Mouse (Mus musculus) fat pad, adult 2 months (tissue): ENCODE data around the gene Myh13.

Source experiments
- DNase-seq: peaks from one replicate; pipeline ENCODE4 v3.0.0-alpha.2; 2011; ENCODE audit warnings: low read depth, low spot score; ENCODE audit errors: extremely low read depth

Gene Myh13

GRCm38 (mm10) chr11:67321358-67321757 lies at the start of gene Myh13:
Myh13 (plus strand) TSS chr11:67321658.
- DNase-seq = no peak

- DNase-seq = no peak
Observed at GRCm38 (mm10) chr11:67276601-67277174, 44.8 kb upstream of the Myh13 start, which contains the start of gene Myh8. Myh8 (plus strand) TSS chr11:67277124.

DNA sequence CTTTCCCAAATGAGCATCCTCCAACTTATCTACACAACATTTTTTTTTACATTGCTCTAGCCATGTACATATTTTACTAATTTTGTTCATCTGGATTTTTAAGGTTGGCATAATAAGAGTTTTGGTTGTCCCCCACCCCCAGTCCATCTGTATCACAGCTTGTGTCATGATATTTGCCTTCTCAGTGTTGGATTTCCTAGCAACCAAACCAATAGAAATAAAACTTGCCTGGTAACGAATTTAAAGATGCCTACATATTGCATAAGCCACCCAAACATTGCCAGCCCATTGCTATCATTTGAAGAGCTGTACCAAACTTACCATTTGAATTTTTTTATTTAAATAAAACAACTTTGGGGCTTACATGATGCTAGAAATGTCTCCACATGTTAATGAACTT lies 28.0 kb upstream of the Myh13 start:
- DNase-seq = no peak

- DNase-seq = no peak
Observed at GRCm38 (mm10) chr11:67313733-67314452, 7.6 kb upstream of the Myh13 start.

DNA sequence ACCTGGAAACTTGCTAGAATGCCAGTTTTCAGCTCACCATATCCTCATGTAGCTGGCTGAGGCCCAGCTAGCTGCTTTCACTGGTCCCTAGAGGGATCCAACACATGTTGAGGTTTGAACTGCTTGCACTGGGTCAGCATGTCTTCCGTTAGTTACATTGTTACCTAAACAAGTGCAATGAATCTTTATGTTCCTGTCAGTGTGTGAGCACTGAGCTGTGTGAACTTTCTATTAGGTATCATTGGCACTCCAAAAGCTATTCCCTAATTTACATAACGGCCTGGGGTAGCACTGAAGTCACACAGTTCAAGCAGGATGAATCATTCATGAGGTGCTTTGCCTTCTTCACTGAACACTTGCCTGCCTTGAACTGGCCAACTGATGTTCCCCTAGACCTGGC lies 5.1 kb downstream of the Myh13 start:
- DNase-seq = no peak

DNA sequence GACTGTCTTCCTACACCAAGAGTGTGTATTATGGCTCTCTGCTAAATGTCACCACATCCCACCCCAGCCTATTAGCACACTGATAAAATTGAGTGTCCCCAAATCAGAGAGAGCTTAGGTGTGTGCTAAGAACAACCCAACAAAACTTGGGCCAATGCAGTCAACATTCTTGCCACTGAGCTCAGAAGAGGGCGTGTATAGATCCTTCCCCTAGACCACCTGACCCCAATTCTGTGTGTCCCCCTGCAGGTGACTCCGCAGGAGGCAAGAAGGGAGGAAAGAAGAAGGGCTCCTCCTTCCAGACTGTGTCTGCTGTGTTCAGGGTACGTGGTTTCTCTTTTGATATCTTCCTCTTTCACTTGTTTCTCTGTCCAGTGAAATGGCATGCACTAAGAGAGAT lies 23.1 kb downstream of the Myh13 start:
- no peak for DNase-seq

GRCm38 (mm10) chr11:67345186-67345855 lies 23.9 kb downstream of the Myh13 start:
- DNase-seq = no peak

GRCm38 (mm10) chr11:67345856-67346236 lies 24.4 kb downstream of the Myh13 start:
- DNase-seq = no peak

DNA sequence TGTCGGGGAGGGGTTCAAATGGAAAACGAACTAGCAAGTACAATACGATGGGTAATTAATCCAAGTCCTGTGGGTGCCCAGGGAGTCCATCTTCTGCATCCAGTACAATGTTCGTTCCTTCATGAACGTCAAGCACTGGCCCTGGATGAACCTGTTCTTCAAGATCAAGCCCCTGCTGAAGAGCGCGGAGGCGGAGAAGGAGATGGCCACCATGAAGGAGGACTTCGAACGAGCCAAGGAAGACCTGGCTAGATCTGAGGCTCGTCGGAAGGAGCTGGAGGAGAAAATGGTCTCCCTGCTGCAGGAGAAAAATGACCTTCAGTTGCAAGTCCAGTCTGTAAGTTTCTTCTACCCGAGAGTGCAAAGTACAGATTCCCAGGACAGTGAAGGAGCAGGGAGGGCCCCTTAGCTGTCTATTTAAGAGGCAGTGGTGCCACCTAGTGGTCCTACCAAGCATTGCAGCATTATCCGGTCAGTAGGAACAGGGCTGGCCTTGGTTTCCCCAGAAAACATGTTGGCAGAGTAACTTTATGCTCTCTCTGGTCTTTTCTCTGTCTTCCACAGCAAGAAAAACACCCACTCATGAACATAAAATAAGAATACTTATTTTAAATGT lies 28.8 kb downstream of the Myh13 start:
- DNase-seq = no peak

DNA sequence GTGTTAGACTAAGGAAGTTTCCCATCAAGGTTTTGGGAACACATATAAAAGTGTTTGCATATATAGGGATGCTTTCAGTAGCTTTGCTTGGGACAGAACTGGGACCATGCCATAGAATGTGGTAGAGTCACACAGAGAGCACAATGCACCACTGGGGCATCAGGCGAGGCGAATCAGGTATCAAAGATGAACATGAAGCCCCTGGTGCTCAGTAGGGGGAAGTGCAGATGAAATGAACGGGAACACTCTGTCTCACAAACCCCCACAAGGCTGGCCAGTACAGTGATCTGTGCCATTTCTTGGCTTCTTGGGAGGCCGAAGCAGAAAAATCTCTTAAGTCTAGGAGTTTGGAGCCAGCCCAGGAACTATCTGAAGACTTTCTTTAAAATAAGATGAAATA lies 31.6 kb downstream of the Myh13 start:
- DNase-seq = no peak

DNA sequence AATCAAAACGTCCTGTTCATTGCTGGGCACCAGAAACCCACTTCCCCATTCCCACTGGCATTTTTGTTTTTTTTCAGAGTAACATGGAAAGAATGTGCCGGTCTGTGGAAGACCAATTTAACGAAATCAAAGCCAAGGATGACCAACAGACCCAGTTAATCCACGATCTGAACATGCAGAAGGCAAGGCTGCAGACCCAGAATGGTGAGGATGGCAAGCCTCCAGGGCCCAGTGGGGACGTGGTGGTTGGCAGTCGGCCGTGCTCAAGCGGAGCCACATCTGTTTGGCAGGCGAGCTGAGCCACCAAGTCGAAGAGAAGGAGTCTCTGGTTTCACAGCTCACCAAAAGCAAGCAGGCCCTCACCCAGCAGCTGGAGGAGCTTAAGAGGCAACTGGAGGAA lies 36.6 kb downstream of the Myh13 start:
- no peak for DNase-seq

GRCm38 (mm10) chr11:67362236-67362635 lies 40.8 kb downstream of the Myh13 start:
- DNase-seq = no peak

- no peak for DNase-seq
Observed at GRCm38 (mm10) chr11:67364551-67364950, 43.1 kb downstream of the Myh13 start.

GRCm38 (mm10) chr11:67364986-67365721 lies 43.7 kb downstream of the Myh13 start:
- DNase-seq = no peak

DNA sequence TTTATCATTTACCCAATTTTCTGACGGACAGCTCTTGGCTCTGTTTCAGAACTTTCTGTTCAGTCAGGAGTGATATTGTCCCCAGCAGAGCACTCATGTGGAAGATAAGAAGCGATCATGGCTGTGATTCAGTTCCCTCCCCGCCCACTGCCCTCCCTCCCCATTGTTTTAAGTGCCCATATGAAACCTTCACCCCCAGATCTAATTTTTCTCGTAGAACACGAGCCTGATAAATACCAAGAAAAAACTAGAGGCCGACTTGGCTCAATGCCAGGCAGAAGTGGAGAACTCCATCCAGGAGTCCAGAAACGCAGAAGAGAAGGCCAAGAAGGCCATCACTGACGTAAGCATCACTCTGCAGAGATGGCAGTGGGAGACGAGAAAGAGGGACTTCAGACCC lies 45.5 kb downstream of the Myh13 start:
- DNase-seq = no peak

- no peak for DNase-seq
Observed at GRCm38 (mm10) chr11:67373333-67373732, 51.9 kb downstream of the Myh13 start.

DNA sequence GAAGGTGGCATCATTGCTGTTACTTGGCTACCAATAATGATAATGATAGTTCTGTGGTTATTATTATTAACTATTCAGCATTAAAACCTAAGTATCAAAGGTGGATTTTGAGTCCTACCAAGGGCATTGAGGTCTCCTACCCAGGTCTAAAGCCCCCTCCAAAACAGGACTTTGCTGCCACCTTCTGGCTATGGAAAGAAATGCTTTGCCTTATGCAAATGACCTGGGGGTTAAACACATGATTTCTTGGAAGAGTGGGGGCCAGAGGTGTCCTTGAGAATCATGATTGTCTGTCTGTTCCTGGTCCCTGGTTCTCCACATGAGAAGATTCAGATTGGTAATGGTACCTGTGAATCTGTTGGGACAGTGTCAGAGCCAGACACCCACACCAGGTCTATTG lies 54.9 kb downstream of the Myh13 start:
- DNase-seq = no peak

GRCm38 (mm10) chr11:67379703-67380510 lies 58.4 kb downstream of the Myh13 start:
- no peak for DNase-seq

GRCm38 (mm10) chr11:67381833-67382232 lies 60.4 kb downstream of the Myh13 start:
- no peak for DNase-seq

- DNase-seq = no peak
Observed at GRCm38 (mm10) chr11:67384653-67385052, 63.2 kb downstream of the Myh13 start.
